Mouse (Mus musculus) lung, embryonic 14.5 days (tissue): ENCODE measurements around the gene Itgb5. TPM values are rescaled to one million over a fixed set of nuclear protein-coding genes. Genes with fewer than 3 reads are reported as not detected.

Source experiments
- ATAC-seq: fragments of 200-750 bp; cut with Nextera tagmentation; 2 replicates; pipeline ENCODE4 v1.8.0; 2017; ENCODE audit warnings: mild to moderate bottlenecking, moderate TSS enrichment, moderate library complexity; ENCODE audit not compliant: insufficient read depth
- DNase-seq: peaks from one replicate; pipeline ENCODE4 v3.0.0-alpha.2; 2015
- H3K27ac ChIP-seq: fragments of 300-500 bp; sonication (generic); 2 replicates; pipeline ENCODE4 v1.5.1; 2014; ENCODE audit warnings: low read depth, mild to moderate bottlenecking, moderate library complexity
- H3K27me3 ChIP-seq: fragments of 300-500 bp; sonication (generic); 2 replicates; pipeline ENCODE4 v1.6.1; 2014; ENCODE audit warnings: low read length, control low read depth; ENCODE audit not compliant: insufficient read depth
- H3K36me3 ChIP-seq: fragments of 300-500 bp; sonication (generic); 2 replicates; pipeline ENCODE4 v1.6.1; 2014; ENCODE audit warnings: control low read depth; ENCODE audit not compliant: insufficient read depth
- H3K4me1 ChIP-seq: fragments of 300-500 bp; sonication (generic); 2 replicates; pipeline ENCODE4 v1.6.1; 2014; ENCODE audit warnings: antibody characterized with exemption, control low read depth; ENCODE audit not compliant: insufficient read depth
- H3K4me2 ChIP-seq: fragments of 300-500 bp; sonication (generic); 2 replicates; pipeline ENCODE4 v1.6.1; 2014; ENCODE audit warnings: mild to moderate bottlenecking
- H3K4me3 ChIP-seq: fragments of 300-500 bp; sonication (generic); 2 replicates; pipeline ENCODE4 v1.5.1; 2014; ENCODE audit warnings: low read depth, low read length
- H3K9ac ChIP-seq: fragments of 300-500 bp; sonication (generic); 2 replicates; pipeline ENCODE4 v1.6.1; 2014
- H3K9me3 ChIP-seq: fragments of 300-500 bp; sonication (generic); 2 replicates; pipeline ENCODE4 v1.6.1; 2016; ENCODE audit warnings: low read depth, low read length, control low read depth
- CTCF ChIP-seq: IDR thresholded peaks from 2 replicates; pipeline ENCODE4 v1.5.1; 2016; ENCODE audit warnings: antibody characterized with exemption, low read depth
- WGBS: fragments of 180-500 bp; shearing (Covaris S2); extraction: QIAGEN DNeasy Blood & Tissue Kit; methylation state at CpG from one replicate; pipeline ENCODE4 v1.1.7; 2014; 5-methylcytosine and 5-hydroxymethylcytosine counted together
- polyA plus RNA-seq: library from polyadenylated mRNA; unstranded; fragments of >200 nt; fragmentation: Nextera tagmentation; extraction: Ambion mirVana; gene quantifications from 2 replicates; pipeline ENCODE4 v1.2.1, GENCODE M21; 2014

The Itgb5 gene
- polyA plus RNA-seq, 1 experiment from 2014 or later = 64.5 TPM

- Histone ChIP-seq H3K4me3 (no peak overlapping the region), H3K9me3 (no peaks in the 10 kb centered on the region), H3K27me3 (no peaks in the 10 kb centered on the region), H3K27ac (peak overlapping the region; percentile 63; the same call in 1 of the 2 replicates), H3K4me2 (no peak overlapping the region), H3K36me3 (peaks cover 11% of the 10 kb centered on the region; the same call in 1 of the 2 replicates), H3K4me1 (peaks cover 40% of the 10 kb centered on the region), H3K9ac (no peak overlapping the region)
- no peak for DNase-seq
- no peak for ATAC-seq
- no peak for TF ChIP-seq CTCF
- WGBS = 88% methylated on average over 4 of the region's 4 CpGs
Observed at GRCm38 (mm10) chr16:33944126-33944525, 114.7 kb downstream of the Itgb5 start.

- Histone ChIP-seq H3K9ac (no peak overlapping the region), H3K4me1 (peaks cover 35% of the 10 kb centered on the region)
Observed at GRCm38 (mm10) chr16:33944772-33945171, 115.3 kb downstream of the Itgb5 start.

GRCm38 (mm10) chr16:33946021-33946420, 116.6 kb downstream of the Itgb5 start:
- Histone ChIP-seq H3K36me3 (peaks cover 11% of the 10 kb centered on the region; the same call in 1 of the 2 replicates), H3K27me3 (no peaks in the 10 kb centered on the region), H3K4me3 (no peak overlapping the region), H3K9me3 (no peaks in the 10 kb centered on the region), H3K27ac (no peak overlapping the region), H3K9ac (no peak overlapping the region), H3K4me2 (no peak overlapping the region), H3K4me1 (peaks cover 28% of the 10 kb centered on the region)
- WGBS = 50% methylated on average over 7 of the region's 7 CpGs
- TF ChIP-seq CTCF = no peak
- DNase-seq = peak; percentile 50
- no peak for ATAC-seq

More at GRCm38 (mm10) chr16:33944772-33945171, 115.3 kb downstream of the Itgb5 start:
- TF ChIP-seq CTCF = no peak
- no peaks in the 10 kb centered on the region for H3K27me3 ChIP-seq
- 21% methylated on average over 6 of the region's 6 CpGs for WGBS
- no peak overlapping the region for H3K4me3 ChIP-seq
- peak; percentile 80 for DNase-seq
- H3K36me3 ChIP-seq = peaks cover 11% of the 10 kb centered on the region; the same call in 1 of the 2 replicates
- peak; percentile 60 for ATAC-seq
- no peak overlapping the region for H3K4me2 ChIP-seq
- H3K9me3 ChIP-seq = no peaks in the 10 kb centered on the region
- H3K27ac ChIP-seq = peak overlapping the region; percentile 62

GRCm38 (mm10) chr16:33947664-33948571, 118.5 kb downstream of the Itgb5 start:
- no peak overlapping the region for H3K9ac ChIP-seq
- ATAC-seq = no peak
- H3K4me1 ChIP-seq = peaks cover 10% of the 10 kb centered on the region; the same call in 1 of the 2 replicates
- peaks cover 11% of the 10 kb centered on the region; the same call in 1 of the 2 replicates for H3K36me3 ChIP-seq
- 65% methylated on average over 17 of the region's 17 CpGs for WGBS
- no peak for TF ChIP-seq CTCF
- no peak for DNase-seq
- no peaks in the 10 kb centered on the region for H3K9me3 ChIP-seq
- no peak overlapping the region for H3K27ac ChIP-seq
- H3K4me2 ChIP-seq = no peak overlapping the region
- no peaks in the 10 kb centered on the region for H3K27me3 ChIP-seq
- no peak overlapping the region for H3K4me3 ChIP-seq

GRCm38 (mm10) chr16:33950386-33950785, 120.9 kb downstream of the Itgb5 start:
- ATAC-seq (peak; percentile 14; the same call in 1 of the 2 replicates), DNase-seq (no peak)
- no peak overlapping the region for H3K27ac ChIP-seq
- no peak overlapping the region for H3K4me3 ChIP-seq
- no peaks in the 10 kb centered on the region for H3K27me3 ChIP-seq
- no peaks in the 10 kb centered on the region for H3K9me3 ChIP-seq
- H3K36me3 ChIP-seq = peaks cover 35% of the 10 kb centered on the region
- WGBS = 73% methylated on average over 6 of the region's 6 CpGs
- TF ChIP-seq CTCF = peak; percentile 26; the same call in 1 of the 2 replicates
- H3K4me1 ChIP-seq = no peaks in the 10 kb centered on the region; the same call in 1 of the 2 replicates
- no peak overlapping the region for H3K9ac ChIP-seq
- no peak overlapping the region for H3K4me2 ChIP-seq

- Histone ChIP-seq H3K4me1 (no peaks in the 10 kb centered on the region), H3K9me3 (no peaks in the 10 kb centered on the region), H3K9ac (no peak overlapping the region), H3K27ac (no peak overlapping the region), H3K4me2 (no peak overlapping the region), H3K27me3 (no peaks in the 10 kb centered on the region), H3K4me3 (no peak overlapping the region), H3K36me3 (peaks cover 39% of the 10 kb centered on the region)
- TF ChIP-seq CTCF = peak; percentile 99
- ATAC-seq (peak; percentile 76), DNase-seq (peak; percentile 95)
- 31% methylated on average over 4 of the region's 4 CpGs for WGBS
Observed at GRCm38 (mm10) chr16:33950830-33951229, 121.4 kb downstream of the Itgb5 start.

- Histone ChIP-seq H3K4me3 (no peak overlapping the region), H3K27me3 (no peaks in the 10 kb centered on the region), H3K27ac (no peak overlapping the region), H3K4me1 (no peaks in the 10 kb centered on the region), H3K36me3 (peaks cover 57% of the 10 kb centered on the region), H3K4me2 (no peak overlapping the region), H3K9ac (no peak overlapping the region), H3K9me3 (no peaks in the 10 kb centered on the region)
- TF ChIP-seq CTCF = no peak
- ATAC-seq (no peak), DNase-seq (no peak)
- WGBS = 72% methylated on average over 4 of the region's 4 CpGs
Observed at GRCm38 (mm10) chr16:33953008-33953407, 123.5 kb downstream of the Itgb5 start.
